Mouse (Mus musculus): ENCODE measurements at regions not wholly inside any gene's neighbourhood (a gene's known extent, or its start where the extent isn't known, plus 50 kb on each side); places are given as distances from the start of the nearest gene placed in this dataset.

GRCm38 (mm10) chr14:48853479-48854187 is 180.0 kb upstream of the Otx2 start:
- intact Hi-C loops (cut with DNase I): no loop called here
- DNase-seq (ENCODE audit: extremely low spot score in 1 of 2, low spot score in 2 of 2): no peak

GRCm38 (mm10) chr14:48852787-48853186 is 179.2 kb upstream of the Otx2 start:
- intact Hi-C loops (cut with DNase I): no loop called here
- no peak for DNase-seq (ENCODE audit: extremely low spot score in 1 of 2, low spot score in 2 of 2)

- intact Hi-C loops (cut with DNase I): no loop called here
These were observed 178.4 kb upstream of the Otx2 start for GRCm38 (mm10) chr14:48852061-48852460.

GRCm38 (mm10) chr14:48842861-48843260 is 169.2 kb upstream of the Otx2 start:
- intact Hi-C loops (cut with DNase I): no loop called here
- DNase-seq (ENCODE audit: extremely low spot score in 1 of 2, low spot score in 2 of 2): no peak

More at GRCm38 (mm10) chr14:48852061-48852460, 178.4 kb upstream of the Otx2 start:
- no peak for DNase-seq (ENCODE audit: extremely low spot score in 1 of 2, low spot score in 2 of 2)

GRCm38 (mm10) chr14:48841278-48841677 is 167.7 kb upstream of the Otx2 start:
- no peak for DNase-seq (ENCODE audit: extremely low spot score in 1 of 2, low spot score in 2 of 2)
- intact Hi-C loops (cut with DNase I): no loop called here

- intact Hi-C loops (cut with DNase I): no loop called here
- DNase-seq (ENCODE audit: extremely low spot score in 1 of 2, low spot score in 2 of 2): no peak
These were observed 163.6 kb upstream of the Otx2 start for GRCm38 (mm10) chr14:48837181-48837580.

- intact Hi-C loops (cut with DNase I): no loop called here
- no peak for DNase-seq (ENCODE audit: extremely low spot score in 1 of 2, low spot score in 2 of 2)
These were observed 162.5 kb upstream of the Otx2 start for GRCm38 (mm10) chr14:48836071-48836470.

GRCm38 (mm10) chr14:48834416-48834815 is 160.8 kb upstream of the Otx2 start:
- DNase-seq (ENCODE audit: extremely low spot score in 1 of 2, low spot score in 2 of 2): no peak
- intact Hi-C loops (cut with DNase I): no loop called here

GRCm38 (mm10) chr14:48826421-48826820 is 152.8 kb upstream of the Otx2 start:
- DNase-seq (ENCODE audit: extremely low spot score in 1 of 2, low spot score in 2 of 2): no peak
- intact Hi-C loops (cut with DNase I): no loop called here

- DNase-seq (ENCODE audit: extremely low spot score in 1 of 2, low spot score in 2 of 2): no peak
- intact Hi-C loops (cut with DNase I): no loop called here
These were observed 150.8 kb upstream of the Otx2 start for GRCm38 (mm10) chr14:48824375-48824774.

- DNase-seq (ENCODE audit: extremely low spot score in 1 of 2, low spot score in 2 of 2): no peak
- intact Hi-C loops (cut with DNase I): no loop called here
These were observed 142.3 kb upstream of the Otx2 start for GRCm38 (mm10) chr14:48815941-48816340.

- intact Hi-C loops (cut with DNase I): no loop called here
- DNase-seq (ENCODE audit: extremely low spot score in 1 of 2, low spot score in 2 of 2): no peak
These were observed 141.7 kb upstream of the Otx2 start for GRCm38 (mm10) chr14:48815231-48815728.

GRCm38 (mm10) chr14:48812741-48813495 is 139.3 kb upstream of the Otx2 start:
- no peak for DNase-seq (ENCODE audit: extremely low spot score in 1 of 2, low spot score in 2 of 2)
- intact Hi-C loops (cut with DNase I): no loop called here

GRCm38 (mm10) chr14:48804098-48804497 is 130.5 kb upstream of the Otx2 start:
- DNase-seq (ENCODE audit: extremely low spot score in 1 of 2, low spot score in 2 of 2): no peak
- intact Hi-C loops (cut with DNase I): no loop called here

GRCm38 (mm10) chr14:48801283-48801682 is 127.7 kb upstream of the Otx2 start:
- DNase-seq (ENCODE audit: extremely low spot score in 1 of 2, low spot score in 2 of 2): no peak
- intact Hi-C loops (cut with DNase I): no loop called here

- intact Hi-C loops (cut with DNase I): no loop called here
- DNase-seq (ENCODE audit: extremely low spot score in 1 of 2, low spot score in 2 of 2): no peak
These were observed 127.2 kb upstream of the Otx2 start for GRCm38 (mm10) chr14:48800857-48801256.

GRCm38 (mm10) chr14:48800100-48800449 is 126.5 kb upstream of the Otx2 start:
- no peak for DNase-seq (ENCODE audit: extremely low spot score in 1 of 2, low spot score in 2 of 2)
- intact Hi-C loops (cut with DNase I): no loop called here

GRCm38 (mm10) chr14:48799442-48800099 is 126.0 kb upstream of the Otx2 start:
- no peak for DNase-seq (ENCODE audit: extremely low spot score in 1 of 2, low spot score in 2 of 2)
- intact Hi-C loops (cut with DNase I): no loop called here

- no peak for DNase-seq (ENCODE audit: extremely low spot score in 1 of 2, low spot score in 2 of 2)
- intact Hi-C loops (cut with DNase I): no loop called here
These were observed 117.9 kb upstream of the Otx2 start for GRCm38 (mm10) chr14:48791507-48791906.

GRCm38 (mm10) chr14:48779327-48779726 is 105.7 kb upstream of the Otx2 start:
- intact Hi-C loops (cut with DNase I): no loop called here

More at GRCm38 (mm10) chr14:48779327-48779726, 105.7 kb upstream of the Otx2 start:
- no peak for DNase-seq (ENCODE audit: extremely low spot score in 1 of 2, low spot score in 2 of 2)

Measured in left cerebral cortex, postnatal 10 days (tissue).